Comparison of ENCODE assay signal across 12 mouse cellular contexts in genomic region chr6:35651401-35651800, GRCm38 (mm10).
"Had no signal": no experiment of that assay in that cellular context is flagged by ENCODE, and none has a peak within 500 bp of the region (broad histone marks: within the 10 kb centered on the region; RNA-seq: fewer than 3 reads in every experiment).

No protein-coding gene starts in this region.

- H3K9ac ChIP-seq: midbrain, embryonic 13.5 days; neural tube, embryonic 15.5 days had no signal

- ATAC-seq: inflammation-experienced regulatory T-cells, adult 6 months; intestine, postnatal 0 days; midbrain, embryonic 13.5 days had no signal

- H3K27ac ChIP-seq: left cerebral cortex, adult 2 months; limb, embryonic 10.5 days; midbrain, embryonic 13.5 days; neural tube, embryonic 15.5 days had no signal

- H3K4me1 ChIP-seq: limb, embryonic 10.5 days; midbrain, embryonic 13.5 days; neural tube, embryonic 15.5 days had no signal

- H3K27me3 ChIP-seq: midbrain, embryonic 13.5 days; neural tube, embryonic 15.5 days had no signal

- H3K4me3 ChIP-seq: left cerebral cortex, adult 2 months; limb, embryonic 10.5 days; midbrain, embryonic 13.5 days; myocyte; neural tube, embryonic 15.5 days had no signal

- H3K9me3 ChIP-seq: limb, embryonic 10.5 days; midbrain, embryonic 13.5 days; neural tube, embryonic 15.5 days had no signal

- DNase-seq: kidney, adult 8-10 months; kidney, postnatal 25 days; right cerebral cortex, adult 18-20 months; right cerebral cortex, postnatal 25 days; thymus, postnatal 4 days had no signal

- H3K36me3 ChIP-seq: limb, embryonic 10.5 days; midbrain, embryonic 13.5 days; neural tube, embryonic 15.5 days had no signal

- H3K4me2 ChIP-seq: midbrain, embryonic 13.5 days; neural tube, embryonic 15.5 days had no signal
